Mouse (Mus musculus): ENCODE measurements around the gene Pde4c. TPM values are rescaled to one million over a fixed set of nuclear protein-coding genes. Genes with fewer than 3 reads are reported as not detected.

Gene Pde4c
- polyA plus RNA-seq, 1 experiment from 2014 or later: 0.15 TPM

DNA sequence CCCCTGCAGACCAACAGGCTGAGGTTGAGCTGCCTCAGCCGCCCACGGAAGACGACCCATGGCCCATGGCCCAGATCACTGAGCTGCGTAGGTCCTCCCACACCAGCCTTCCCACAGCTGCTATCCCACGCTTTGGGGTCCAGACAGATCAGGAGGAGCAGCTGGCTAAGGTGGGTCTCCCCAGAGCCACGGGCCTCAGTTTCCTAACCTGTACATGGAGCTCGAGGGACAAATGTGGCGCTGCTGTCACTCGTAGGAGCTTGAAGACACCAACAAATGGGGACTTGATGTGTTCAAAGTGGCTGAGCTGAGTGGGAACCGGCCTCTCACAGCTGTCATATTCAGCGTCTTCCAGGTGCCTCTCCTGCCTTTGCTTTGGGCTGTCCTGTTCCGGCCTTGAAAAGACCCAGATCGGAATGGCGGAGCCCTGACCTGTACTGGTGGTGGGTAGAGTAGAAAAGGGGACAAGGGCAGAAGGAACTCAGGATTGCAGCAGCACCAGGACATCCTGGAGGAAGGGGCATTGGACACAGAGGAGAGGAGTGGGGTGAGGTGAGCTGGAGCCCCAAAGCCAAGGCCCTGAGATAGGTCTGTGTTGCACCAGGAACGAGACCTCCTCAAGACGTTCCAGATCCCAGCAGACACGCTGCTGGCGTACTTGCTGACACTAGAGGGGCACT is 23.8 kb downstream of the Pde4c start:
- Histone ChIP-seq H3K36me3 (no peaks in the 10 kb centered on the region), H3K4me1 (peaks cover 16% of the 10 kb centered on the region), H3K4me2 (replicated peaks) (no peak overlapping the region), H3K27me3 (peaks cover 81% of the 10 kb centered on the region), H3K27ac (replicated peaks) (no peak overlapping the region), H3K4me3 (no peak overlapping the region), H3K9ac (replicated peaks) (no peak overlapping the region), H3K9me3 (no peaks in the 10 kb centered on the region)
- 85% methylated on average over 18 of the region's 18 CpGs for WGBS
- ATAC-seq (ENCODE audit: low FRiP score, low read depth): no peak

DNA sequence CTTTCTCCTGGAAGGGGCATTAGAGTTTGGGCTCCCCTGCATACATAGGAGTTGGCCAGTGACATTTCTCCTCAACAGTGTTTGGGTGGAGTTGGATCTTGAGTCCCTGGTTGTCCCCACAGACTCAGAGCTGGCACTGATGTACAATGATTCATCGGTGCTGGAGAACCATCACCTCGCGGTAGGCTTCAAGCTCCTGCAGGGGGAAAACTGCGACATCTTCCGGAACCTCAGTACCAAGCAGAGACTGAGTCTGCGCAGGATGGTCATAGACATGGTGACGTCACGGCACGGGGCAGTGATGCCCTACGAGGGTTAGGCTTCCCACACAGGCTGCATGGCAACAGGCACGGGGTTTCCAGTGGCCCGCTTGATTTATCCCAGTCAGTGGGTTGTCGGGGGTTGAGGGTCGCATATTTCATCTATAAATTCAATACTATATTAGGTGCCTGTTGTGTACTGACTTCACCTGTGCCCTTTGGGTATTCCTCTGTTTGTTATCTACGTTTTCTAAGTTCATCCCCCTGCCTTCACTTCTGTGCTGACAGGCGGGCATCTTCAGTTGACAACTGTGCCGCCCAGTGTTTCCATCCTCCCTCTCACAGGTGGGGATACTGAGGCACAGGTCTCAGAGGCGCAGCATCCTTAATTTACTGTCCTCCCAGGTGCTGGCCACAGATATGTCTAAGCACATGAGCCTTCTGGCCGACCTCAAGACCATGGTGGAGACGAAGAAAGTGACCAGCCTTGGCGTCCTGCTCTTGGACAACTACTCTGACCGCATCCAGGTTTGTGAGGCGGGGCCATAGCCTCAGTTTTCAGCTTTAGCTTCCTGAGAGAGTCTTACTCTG is 25.0 kb downstream of the Pde4c start:
- peaks cover 70% of the 10 kb centered on the region for H3K27me3 ChIP-seq
- 90% methylated on average over 23 of the region's 23 CpGs for WGBS
- H3K4me3 ChIP-seq: no peak overlapping the region
- ATAC-seq (ENCODE audit: low FRiP score, low read depth): no peak
- H3K27ac ChIP-seq (replicated peaks): no peak overlapping the region
- H3K4me2 ChIP-seq (replicated peaks): no peak overlapping the region
- no peak overlapping the region for H3K9ac ChIP-seq (replicated peaks)
- H3K4me1 ChIP-seq: peaks cover 9% of the 10 kb centered on the region
- H3K36me3 ChIP-seq: no peaks in the 10 kb centered on the region
- H3K9me3 ChIP-seq: no peaks in the 10 kb centered on the region

GRCm38 (mm10) chr8:70749097-70749674 is 25.7 kb downstream of the Pde4c start:
- Histone ChIP-seq H3K27me3 (peaks cover 62% of the 10 kb centered on the region), H3K4me1 (peaks cover 2% of the 10 kb centered on the region), H3K4me2 (replicated peaks) (no peak overlapping the region), H3K27ac (replicated peaks) (no peak overlapping the region), H3K36me3 (no peaks in the 10 kb centered on the region), H3K4me3 (no peak overlapping the region), H3K9me3 (no peaks in the 10 kb centered on the region), H3K9ac (replicated peaks) (no peak overlapping the region)
- WGBS: 82% methylated on average over 19 of the region's 19 CpGs
- ATAC-seq (ENCODE audit: low FRiP score, low read depth): no peak

- no peak for ATAC-seq (ENCODE audit: low FRiP score, low read depth)
- Histone ChIP-seq H3K27ac (replicated peaks) (no peak overlapping the region), H3K27me3 (peaks cover 54% of the 10 kb centered on the region), H3K4me2 (replicated peaks) (no peak overlapping the region), H3K9ac (replicated peaks) (no peak overlapping the region), H3K4me1 (peaks cover 4% of the 10 kb centered on the region), H3K4me3 (no peak overlapping the region), H3K36me3 (no peaks in the 10 kb centered on the region), H3K9me3 (no peaks in the 10 kb centered on the region)
- WGBS: 84% methylated on average over 13 of the region's 13 CpGs
Observed at GRCm38 (mm10) chr8:70750128-70750680, 26.7 kb downstream of the Pde4c start.

DNA sequence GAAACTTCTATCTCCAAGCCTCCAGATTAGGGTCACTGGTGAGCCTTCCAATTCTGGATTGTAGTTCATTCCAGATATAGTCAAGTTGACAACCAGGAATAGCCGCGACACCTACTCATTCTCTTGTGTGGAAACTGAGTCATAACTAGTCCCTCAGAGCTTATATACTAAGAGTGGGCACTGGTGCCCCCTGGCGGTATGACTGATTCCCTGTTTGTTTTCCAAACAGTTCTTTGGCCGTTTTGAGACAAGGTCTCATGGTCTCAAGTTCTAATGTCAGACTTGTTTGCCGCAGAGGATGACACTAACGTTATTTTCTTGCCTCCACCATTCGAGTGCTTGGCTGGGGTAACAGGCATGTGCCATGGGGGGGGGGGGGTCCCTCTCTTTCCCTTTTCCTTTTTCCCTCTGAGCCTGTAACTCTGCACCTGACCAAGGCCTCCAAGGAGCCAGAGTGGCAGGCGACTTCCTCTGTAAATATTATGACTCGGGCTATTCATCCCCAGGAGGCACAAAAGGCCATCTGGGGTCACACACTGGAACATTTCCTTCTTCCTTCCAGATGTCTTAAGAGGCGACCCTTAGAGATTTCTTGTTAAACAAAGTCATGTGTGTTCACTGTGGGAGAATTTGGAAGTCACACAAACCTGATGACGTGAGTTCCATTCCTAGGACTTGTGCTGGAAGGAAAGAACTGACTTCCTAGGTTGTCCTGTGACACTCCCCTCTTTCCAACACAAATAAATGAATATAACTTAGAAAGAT is 28.7 kb downstream of the Pde4c start:
- Histone ChIP-seq H3K27ac (replicated peaks) (no peak overlapping the region), H3K4me3 (no peak overlapping the region), H3K4me2 (replicated peaks) (no peak overlapping the region), H3K9ac (replicated peaks) (no peak overlapping the region), H3K27me3 (peaks cover 39% of the 10 kb centered on the region), H3K4me1 (peaks cover 12% of the 10 kb centered on the region), H3K9me3 (no peaks in the 10 kb centered on the region), H3K36me3 (peaks cover 11% of the 10 kb centered on the region)
- WGBS: 44% methylated on average over 11 of the region's 11 CpGs
- no peak for ATAC-seq (ENCODE audit: low FRiP score, low read depth)

- peaks cover 12% of the 10 kb centered on the region for H3K4me1 ChIP-seq
- 37% methylated on average over 21 of the region's 21 CpGs for WGBS
- no peak overlapping the region for H3K4me3 ChIP-seq
- 0 out of 2 replicates have a peak overlapping the region, but pooled peaks have one; percentile 28 for H3K9ac ChIP-seq (replicated peaks)
- no peak overlapping the region for H3K4me2 ChIP-seq (replicated peaks)
- peaks cover 15% of the 10 kb centered on the region for H3K36me3 ChIP-seq
- no peak for ATAC-seq (ENCODE audit: low FRiP score, low read depth)
- H3K27me3 ChIP-seq: peaks cover 31% of the 10 kb centered on the region; the same call in 1 of the 2 replicates
- no peak overlapping the region for H3K27ac ChIP-seq (replicated peaks)
- H3K9me3 ChIP-seq: no peaks in the 10 kb centered on the region
Observed at GRCm38 (mm10) chr8:70753151-70753550, 29.6 kb downstream of the Pde4c start.

- Histone ChIP-seq H3K27me3 (peaks cover 20% of the 10 kb centered on the region; the same call in 1 of the 2 replicates), H3K9ac (replicated peaks) (peak within 1 kb of the TSS; percentile 79), H3K4me1 (peaks cover 19% of the 10 kb centered on the region), H3K27ac (replicated peaks) (peak within 1 kb of the TSS; percentile 85), H3K4me2 (replicated peaks) (peak within 1 kb of the TSS; percentile 89), H3K36me3 (peaks cover 20% of the 10 kb centered on the region), H3K4me3 (peak within 1 kb of the TSS; percentile 68), H3K9me3 (no peaks in the 10 kb centered on the region)
- peak; percentile 98 for ATAC-seq (ENCODE audit: low FRiP score, low read depth)
- 8% methylated on average over 37 of the region's 37 CpGs for WGBS
Observed at GRCm38 (mm10) chr8:70754043-70754870, 30.7 kb downstream of the Pde4c start, which contains the start of gene Rab3a. TSS of gene Rab3a (plus strand) at chr8:70754679.

DNA sequence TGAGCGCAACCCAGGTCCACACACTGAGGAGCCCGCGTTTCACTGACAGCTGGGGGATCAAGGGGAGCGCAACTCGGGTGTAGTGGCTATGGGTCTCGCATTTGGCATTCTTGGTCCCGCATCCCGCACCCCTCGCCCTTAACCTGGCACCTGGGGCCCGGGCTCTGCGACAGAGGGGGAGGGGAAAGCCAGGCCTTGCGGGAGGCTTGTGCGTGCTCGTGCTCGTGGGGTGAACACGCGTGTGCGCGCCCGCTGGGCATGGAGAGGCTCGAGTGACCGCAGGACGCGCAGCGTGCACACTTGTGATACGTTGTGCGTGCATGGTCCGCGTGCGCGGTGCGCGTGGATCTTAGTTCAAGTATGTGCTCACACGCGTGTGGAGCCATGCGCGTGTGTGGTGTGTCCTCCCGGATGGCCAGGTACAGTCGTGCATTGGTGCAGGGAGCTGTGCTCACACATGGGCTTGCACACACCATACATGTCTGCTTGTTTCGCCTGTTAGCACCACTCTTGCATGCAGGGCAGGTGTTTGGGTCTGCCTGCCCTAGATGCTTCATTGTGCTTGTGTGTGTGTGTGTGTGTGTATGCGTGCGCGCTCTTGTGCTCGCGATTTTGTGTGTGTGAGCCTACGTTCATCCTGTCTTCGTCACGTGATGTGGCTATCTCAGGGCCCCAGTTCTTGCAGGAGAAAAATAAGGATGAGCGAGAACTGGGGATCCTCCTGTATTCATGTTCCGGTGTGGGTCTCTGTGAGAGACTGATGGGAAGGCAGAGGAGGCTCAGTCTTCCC is 31.5 kb downstream of the Pde4c start:
- Histone ChIP-seq H3K4me1 (peaks cover 27% of the 10 kb centered on the region), H3K9me3 (no peaks in the 10 kb centered on the region), H3K27me3 (peaks cover 13% of the 10 kb centered on the region; the same call in 1 of the 2 replicates), H3K36me3 (peaks cover 20% of the 10 kb centered on the region), H3K4me3 (peak overlapping the region; percentile 68), H3K27ac (replicated peaks) (peak overlapping the region; percentile 85), H3K4me2 (replicated peaks) (peak overlapping the region; percentile 89), H3K9ac (replicated peaks) (peak overlapping the region; percentile 79)
- WGBS: 16% methylated on average over 50 of the region's 50 CpGs
- ATAC-seq (ENCODE audit: low FRiP score, low read depth): peak; percentile 36

DNA sequence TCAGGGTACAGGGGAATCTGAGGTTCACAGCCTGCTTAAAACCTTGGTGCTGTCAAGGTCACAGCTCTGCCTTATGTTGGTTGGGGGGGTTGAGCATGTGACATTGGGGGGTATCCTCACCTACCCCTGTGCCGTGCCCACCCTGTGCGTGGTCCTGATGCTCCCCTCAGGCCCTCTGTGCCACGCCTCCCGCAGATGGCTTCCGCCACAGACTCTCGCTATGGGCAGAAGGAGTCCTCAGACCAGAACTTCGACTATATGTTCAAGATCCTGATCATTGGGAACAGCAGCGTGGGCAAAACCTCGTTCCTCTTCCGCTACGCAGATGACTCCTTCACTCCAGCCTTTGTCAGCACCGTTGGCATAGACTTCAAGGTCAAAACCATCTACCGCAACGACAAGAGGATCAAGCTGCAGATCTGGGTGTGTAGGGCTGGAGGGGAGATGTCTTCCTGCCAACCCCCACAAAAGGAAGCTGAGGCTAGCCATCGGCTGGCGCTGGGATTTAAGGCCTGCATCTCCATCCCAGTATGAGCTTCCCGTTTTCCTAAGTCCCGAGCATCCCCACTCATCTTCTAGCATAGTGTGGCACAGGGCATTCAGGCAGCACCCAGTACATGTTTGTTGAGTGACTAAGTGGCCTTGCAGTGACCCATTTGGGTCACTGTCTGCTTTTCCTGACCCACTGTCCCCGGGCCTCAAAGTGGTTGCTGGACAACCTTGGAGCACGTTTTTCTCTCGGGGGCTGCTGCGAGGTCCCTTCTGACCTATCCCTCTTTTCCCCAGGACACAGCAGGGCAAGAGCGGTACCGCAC is 32.3 kb downstream of the Pde4c start:
- peaks cover 31% of the 10 kb centered on the region for H3K4me1 ChIP-seq
- peak overlapping the region; percentile 68 for H3K4me3 ChIP-seq
- 0 out of 2 replicates have a peak, but pooled peaks cover 7% of the 10 kb centered on the region for H3K27me3 ChIP-seq
- H3K4me2 ChIP-seq (replicated peaks): peak overlapping the region; percentile 89
- no peaks in the 10 kb centered on the region for H3K9me3 ChIP-seq
- H3K9ac ChIP-seq (replicated peaks): peak overlapping the region; percentile 79
- ATAC-seq (ENCODE audit: low FRiP score, low read depth): no peak
- peaks cover 20% of the 10 kb centered on the region for H3K36me3 ChIP-seq
- 0 out of 2 replicates have a peak overlapping the region, but pooled peaks have one; percentile 85 for H3K27ac ChIP-seq (replicated peaks)
- WGBS: 86% methylated on average over 24 of the region's 24 CpGs

Measured in midbrain, embryonic 12.5 days (tissue).